Mouse (Mus musculus) sigmoid colon, adult 10 weeks (tissue): Measurements from ENCODE around the gene Gm21973. TPM values are rescaled to one million over a fixed set of nuclear protein-coding genes. Genes with fewer than 3 reads are reported as not detected.

Experiments used
- polyA plus RNA-seq: library from polyadenylated mRNA; stranded (reverse); fragments of 350-450 nt; fragmentation: Illumina TruSeq; extraction: RNeasy Lipid Tissue Mini Kit (QIAGEN cat#74804); gene quantifications from one replicate; pipeline ENCODE4 v1.2.3, GENCODE M21; 2014; ENCODE audit warnings: low read depth, low replicate concordance

Gm21973 gene
- polyA plus RNA-seq = not detected

GRCm38 (mm10) chr15:10325080-10325479 is at the start of gene Gm21973:
TSS of gene Gm21973 (plus strand) at chr15:10325380.

GRCm38 (mm10) chr15:10358039-10358948 is 33.1 kb downstream of the Gm21973 start, which contains the start of gene Agxt2:
TSS of gene Agxt2 (plus strand) at chr15:10358532.

Other genes with a start within 250 kb of the Gm21973 start
- 16.7 TPM for gene Prlr, start 148.1 kb upstream of the Gm21973 start, polyA plus RNA-seq
- 0.41 TPM for gene Agxt2, start 33.2 kb downstream of the Gm21973 start, polyA plus RNA-seq
- gene Dnajc21, start 145.1 kb downstream of the Gm21973 start, polyA plus RNA-seq = 107 TPM
- gene Brix1, start 160.6 kb downstream of the Gm21973 start, polyA plus RNA-seq = 160 TPM
- gene Rad1, start 160.6 kb downstream of the Gm21973 start, polyA plus RNA-seq = 20.0 TPM
- not detected for gene Ttc23l, start 233.3 kb downstream of the Gm21973 start, polyA plus RNA-seq